Mouse (Mus musculus) thymus, adult 2 months (tissue): ENCODE data around the gene Mpp3. TPM values are rescaled to one million over a fixed set of nuclear protein-coding genes. Genes with fewer than 3 reads are reported as not detected.

Experiments used
- DNase-seq: peaks from one replicate; pipeline ENCODE4 v3.0.0; 2021
- H3K27ac ChIP-seq: fragments of 200-500 bp; 2 replicates; pipeline ENCODE4 v1.5.1; 2012; ENCODE audit warnings: low read length, control low read depth; ENCODE audit not compliant: control insufficient read depth, insufficient read depth
- H3K27me3 ChIP-seq: fragments of 200-500 bp; 2 replicates; pipeline ENCODE4 v1.6.1; 2012; ENCODE audit warnings: mild to moderate bottlenecking, low read length, moderate library complexity, mixed read lengths; ENCODE audit not compliant: control insufficient read depth, insufficient read depth
- H3K36me3 ChIP-seq: fragments of 200-500 bp; 2 replicates; pipeline ENCODE4 v1.6.1; 2012; ENCODE audit warnings: mild to moderate bottlenecking, low read length, moderate library complexity; ENCODE audit not compliant: control insufficient read depth, insufficient read depth
- H3K4me1 ChIP-seq: fragments of 200-500 bp; replicated peaks from 2 replicates; pipeline ENCODE4 v1.6.1; 2012; ENCODE audit warnings: low read length; ENCODE audit not compliant: control insufficient read depth, insufficient read depth
- H3K4me3 ChIP-seq: fragments of 200-500 bp; 2 replicates; pipeline ENCODE4 v1.5.1; 2012; ENCODE audit warnings: mild to moderate bottlenecking, low read length, control low read depth, moderate library complexity; ENCODE audit not compliant: control insufficient read depth, insufficient read depth
- CTCF ChIP-seq: fragments of 200-500 bp; IDR thresholded peaks from 2 replicates; pipeline ENCODE4 v1.5.1; 2012; ENCODE audit warnings: mild to moderate bottlenecking, control low read depth, low read length, moderate library complexity, borderline replicate concordance; ENCODE audit not compliant: control insufficient read depth, poor library complexity, insufficient read depth; ENCODE audit errors: extremely low read depth
- POLR2A ChIP-seq: fragments of 200-500 bp; IDR thresholded peaks from 2 replicates; pipeline ENCODE4 v1.6.1; 2012; ENCODE audit warnings: mild to moderate bottlenecking, low read length, control low read depth, moderate library complexity; ENCODE audit not compliant: control insufficient read depth, poor library complexity, insufficient read depth; ENCODE audit errors: extremely low read depth
- WGBS: fragments of 180-500 bp; shearing (Covaris S2); methylation state at CpG from one replicate; pipeline ENCODE4 v1.1.7; 2018; 5-methylcytosine and 5-hydroxymethylcytosine counted together
- polyA plus RNA-seq: library from polyadenylated mRNA; depleted of rRNA; stranded (reverse); fragments of >200 nt; gene quantifications from 2 replicates; pipeline ENCODE4 v1.2.3, GENCODE M21; 2012

Gene Mpp3
- polyA plus RNA-seq, 1 experiment: 0.50 TPM

DNA sequence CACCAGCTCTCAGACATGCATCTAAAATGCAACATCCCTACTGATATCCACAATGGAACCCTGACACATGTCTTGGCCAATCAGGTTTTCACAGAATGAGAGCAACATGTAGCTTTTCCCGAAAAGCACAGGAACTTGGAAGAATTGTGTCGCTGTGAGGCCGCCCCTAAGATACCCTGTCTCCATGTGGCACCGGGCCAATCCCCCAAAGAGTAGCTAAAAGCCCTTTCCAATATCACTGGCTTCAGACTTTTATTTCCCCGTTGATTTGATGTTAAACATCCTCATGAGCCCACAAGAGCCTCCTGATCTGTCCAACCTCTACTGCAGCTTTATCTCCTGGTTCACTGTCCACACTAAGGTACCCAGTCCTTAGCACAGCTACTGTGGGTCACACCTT, 21.6 kb downstream of the Mpp3 start:
- Histone ChIP-seq H3K36me3 (no peaks in the 10 kb centered on the region), H3K27me3 (no peaks in the 10 kb centered on the region), H3K4me1 (no peaks in the 10 kb centered on the region), H3K4me3 (no peak overlapping the region), H3K27ac (no peak overlapping the region)
- no peak for TF ChIP-seq POLR2A
- TF ChIP-seq CTCF: no peak
- WGBS: 91% methylated on average over 5 of the region's 5 CpGs
- no peak for DNase-seq

DNA sequence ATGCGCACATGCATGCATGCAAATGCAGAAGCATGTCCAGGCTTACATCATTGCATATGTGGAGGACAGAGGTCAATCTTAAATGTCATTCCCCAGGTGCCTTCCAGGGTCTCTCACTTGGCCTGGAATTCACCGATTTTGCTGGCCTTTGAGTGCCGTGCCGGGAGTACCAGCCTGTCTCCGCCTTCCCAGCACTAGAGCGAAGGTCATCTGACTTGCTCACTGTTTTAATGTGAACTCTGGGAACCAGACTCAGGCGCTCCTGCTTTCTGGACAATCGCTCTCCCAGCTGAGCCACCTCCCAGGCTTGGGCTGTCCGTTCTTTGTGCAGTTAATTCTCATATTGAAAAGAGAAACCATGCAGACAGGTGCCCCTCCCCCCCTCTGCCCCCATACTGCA, 22.0 kb downstream of the Mpp3 start:
- Histone ChIP-seq H3K4me1 (no peaks in the 10 kb centered on the region), H3K27me3 (no peaks in the 10 kb centered on the region), H3K36me3 (no peaks in the 10 kb centered on the region), H3K4me3 (no peak overlapping the region), H3K27ac (no peak overlapping the region)
- WGBS: 93% methylated on average over 9 of the region's 9 CpGs
- TF ChIP-seq CTCF (no peak), POLR2A (no peak)
- no peak for DNase-seq

- Histone ChIP-seq H3K36me3 (no peaks in the 10 kb centered on the region), H3K27ac (no peak overlapping the region), H3K4me3 (no peak overlapping the region), H3K4me1 (no peaks in the 10 kb centered on the region), H3K27me3 (no peaks in the 10 kb centered on the region)
- 95% methylated on average over 8 of the region's 8 CpGs for WGBS
- no peak for TF ChIP-seq POLR2A
- TF ChIP-seq CTCF: no peak
- no peak for DNase-seq
Observed at GRCm38 (mm10) chr11:102004251-102004650, 24.0 kb downstream of the Mpp3 start.

DNA sequence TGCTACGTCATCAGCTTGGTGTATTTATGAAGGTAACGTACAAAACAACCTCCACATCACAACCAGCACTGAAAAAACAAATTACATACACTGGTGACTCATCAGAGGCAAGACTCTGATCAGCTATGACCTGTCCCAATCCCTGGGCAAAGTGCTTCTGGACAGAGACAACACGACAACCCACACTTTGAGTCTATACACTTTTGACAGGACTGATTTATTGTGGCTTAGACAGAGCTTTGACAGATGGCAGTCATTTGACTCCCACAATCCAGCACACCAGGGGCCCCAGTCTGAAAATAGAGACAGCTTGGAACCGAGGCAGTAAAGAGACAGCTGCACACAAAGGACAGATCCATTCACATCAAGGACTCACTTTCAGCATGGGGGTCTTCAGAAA, 28.8 kb downstream of the Mpp3 start:
- no peak for DNase-seq
- Histone ChIP-seq H3K4me3 (no peak overlapping the region), H3K27ac (no peak overlapping the region), H3K36me3 (no peaks in the 10 kb centered on the region), H3K4me1 (no peaks in the 10 kb centered on the region), H3K27me3 (no peaks in the 10 kb centered on the region)
- 71% methylated on average over 4 of the region's 4 CpGs for WGBS
- no peak for TF ChIP-seq CTCF
- no peak for TF ChIP-seq POLR2A

DNA sequence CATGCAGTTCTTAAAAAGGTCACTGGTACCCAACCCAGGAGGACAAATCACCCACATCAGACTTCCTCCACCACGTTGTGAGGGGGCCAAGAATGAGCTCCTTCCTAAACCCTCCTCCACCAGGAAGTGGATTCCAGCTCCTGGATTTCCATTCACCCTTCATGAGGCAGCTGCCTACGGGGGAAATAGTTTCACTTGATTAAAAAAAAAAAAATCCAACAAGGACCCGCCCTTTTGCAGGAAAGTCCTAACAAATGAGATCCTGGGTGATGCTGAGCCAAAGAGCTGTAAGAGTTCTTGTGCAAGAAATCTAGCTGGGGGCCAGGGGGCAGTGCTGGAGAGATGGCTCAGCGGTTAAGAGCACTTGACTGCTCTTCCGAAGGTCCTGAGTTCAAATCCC, 30.0 kb downstream of the Mpp3 start:
- no peak overlapping the region for H3K27ac ChIP-seq
- no peak for DNase-seq
- 56% methylated on average over 5 of the region's 5 CpGs for WGBS

GRCm38 (mm10) chr11:101995938-101996337, 32.3 kb downstream of the Mpp3 start:
- Histone ChIP-seq H3K4me3 (no peak overlapping the region), H3K27ac (no peak overlapping the region), H3K27me3 (no peaks in the 10 kb centered on the region), H3K4me1 (no peaks in the 10 kb centered on the region), H3K36me3 (no peaks in the 10 kb centered on the region)
- TF ChIP-seq POLR2A (no peak), CTCF (no peak)
- WGBS: 96% methylated on average over 7 of the region's 7 CpGs
- no peak for DNase-seq

More for the DNA sequence above, 30.0 kb downstream of the Mpp3 start:
- Histone ChIP-seq H3K27me3 (no peaks in the 10 kb centered on the region), H3K4me1 (no peaks in the 10 kb centered on the region), H3K36me3 (no peaks in the 10 kb centered on the region), H3K4me3 (no peak overlapping the region)
- TF ChIP-seq CTCF (no peak), POLR2A (no peak)

- no peak for TF ChIP-seq POLR2A
- no peak for TF ChIP-seq CTCF
- Histone ChIP-seq H3K27me3 (no peaks in the 10 kb centered on the region), H3K27ac (no peak overlapping the region), H3K36me3 (no peaks in the 10 kb centered on the region), H3K4me1 (no peaks in the 10 kb centered on the region), H3K4me3 (no peak overlapping the region)
- 50% methylated on average over 8 of the region's 8 CpGs for WGBS
- no peak for DNase-seq
Observed at GRCm38 (mm10) chr11:101994100-101994499, 34.2 kb downstream of the Mpp3 start.
